Mouse (Mus musculus): ENCODE measurements around the gene Wnt8b. TPM values are rescaled to one million over a fixed set of nuclear protein-coding genes. Genes with fewer than 3 reads are reported as not detected.

Wnt8b gene
- polyA plus RNA-seq, 1 experiment from 2014 or later: 0.44 TPM

DNA sequence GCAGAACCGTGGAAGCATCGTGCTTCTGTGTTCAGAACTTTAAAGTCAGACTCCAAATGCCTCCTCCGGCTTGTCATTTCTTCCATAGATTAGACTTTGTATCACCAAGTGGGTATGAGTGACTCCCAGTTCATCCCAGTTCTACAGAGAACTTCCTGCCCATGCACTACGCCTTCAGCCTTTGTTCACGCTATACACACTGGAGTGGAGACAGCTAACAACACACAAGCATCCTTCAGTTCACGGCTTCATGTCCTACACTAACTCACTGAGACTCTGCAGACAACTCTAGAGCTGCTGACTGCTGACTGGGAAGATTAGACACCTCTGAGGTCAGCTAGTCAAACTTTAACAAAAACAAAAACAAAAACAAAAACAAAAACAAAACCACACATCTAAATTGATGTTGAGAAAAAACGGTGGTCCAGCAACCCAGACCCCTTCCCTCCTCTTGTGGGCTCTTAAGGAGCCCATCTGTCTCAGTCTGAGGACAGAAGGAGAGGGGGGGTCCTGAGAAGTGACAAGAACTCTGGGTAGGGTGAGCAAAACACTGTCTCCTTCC lies 20.7 kb downstream of the Wnt8b start:
- WGBS: 14% methylated on average over 7 of the region's 7 CpGs
- H3K4me1 ChIP-seq (replicated peaks): peaks cover 85% of the 10 kb centered on the region
- peaks cover 100% of the 10 kb centered on the region for H3K27me3 ChIP-seq (ENCODE audit: insufficient read depth, poor library complexity, severe bottlenecking)

DNA sequence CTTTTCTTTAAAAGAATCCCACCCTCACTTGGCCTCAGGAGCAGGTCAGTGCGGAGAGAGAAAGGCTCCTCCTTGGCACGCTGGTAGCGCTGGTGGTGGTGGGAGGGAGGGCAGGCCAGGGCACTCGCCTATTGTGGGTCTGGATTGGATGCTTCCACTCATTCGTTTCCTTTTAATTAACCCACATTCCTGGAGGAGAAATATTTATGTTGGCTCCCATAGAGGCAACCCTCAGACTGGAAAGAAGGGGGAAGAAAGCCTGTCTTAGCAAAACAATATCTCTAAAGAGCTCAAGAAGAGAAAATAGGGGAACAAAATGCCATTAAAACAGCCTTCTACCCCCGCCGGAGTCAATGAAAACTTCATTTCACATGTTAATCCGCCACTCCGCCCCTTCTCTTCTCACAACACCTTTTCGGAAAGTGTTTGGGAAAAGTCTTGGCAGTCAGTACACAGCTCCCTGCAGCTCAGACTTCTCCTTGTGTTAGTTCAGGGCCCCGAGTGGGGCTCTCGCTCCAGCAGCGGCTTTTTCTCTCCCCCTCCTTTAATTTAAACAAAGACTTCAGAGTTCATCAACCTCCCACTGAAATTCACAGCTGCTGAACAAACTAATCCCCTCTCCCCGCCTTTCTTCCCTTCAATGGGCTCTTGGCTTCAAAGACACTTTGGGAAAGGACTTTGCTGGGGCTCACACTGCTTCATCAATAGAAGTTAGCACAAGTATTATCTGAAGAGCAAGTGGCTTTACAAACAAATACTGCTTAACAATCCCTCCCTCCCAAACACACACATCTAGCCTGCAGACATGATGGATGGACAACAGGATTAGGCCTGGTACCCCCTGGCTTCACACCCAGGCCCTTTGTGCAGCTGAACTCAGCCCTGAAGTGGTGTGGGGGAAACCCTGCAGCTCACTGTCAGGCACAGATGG lies 21.5 kb downstream of the Wnt8b start:
- WGBS: 3% methylated on average over 14 of the region's 14 CpGs
- Histone ChIP-seq H3K27ac (peak overlapping the region; percentile 62), H3K9me3 (no peaks in the 10 kb centered on the region), H3K27me3 (ENCODE audit: insufficient read depth, poor library complexity, severe bottlenecking) (peaks cover 100% of the 10 kb centered on the region), H3K36me3 (no peaks in the 10 kb centered on the region), H3K4me1 (replicated peaks) (peaks cover 84% of the 10 kb centered on the region), H3K4me3 (peak overlapping the region; percentile 12)
- peak; percentile 64 for DNase-seq (ENCODE audit: low spot score)

More for the DNA sequence above, 20.7 kb downstream of the Wnt8b start:
- Histone ChIP-seq H3K36me3 (no peaks in the 10 kb centered on the region), H3K9me3 (no peaks in the 10 kb centered on the region), H3K4me3 (peak overlapping the region; percentile 12), H3K27ac (peak overlapping the region; percentile 19; the same call in 1 of the 2 replicates)
- no peak for DNase-seq (ENCODE audit: low spot score)

DNA sequence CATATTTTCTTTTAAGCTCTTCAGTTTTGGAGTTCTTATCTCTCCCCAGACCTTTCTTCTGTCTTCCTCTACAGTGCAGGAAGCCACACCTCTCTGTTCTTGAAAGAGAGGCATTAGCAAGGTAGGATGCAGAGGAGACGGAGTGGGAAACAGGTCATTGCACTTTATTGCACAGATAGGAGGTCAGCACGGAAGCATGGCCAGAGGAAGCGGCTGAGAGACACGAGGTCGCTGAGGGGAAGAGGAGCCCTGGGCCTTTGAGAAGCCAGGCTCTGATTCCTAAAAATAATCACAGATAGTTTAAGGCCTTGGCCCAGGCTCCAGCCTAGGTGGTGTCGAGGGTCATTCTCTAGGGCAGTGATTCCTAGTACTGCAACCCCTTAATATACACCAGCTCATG lies 22.5 kb downstream of the Wnt8b start:
- Histone ChIP-seq H3K27me3 (ENCODE audit: insufficient read depth, poor library complexity, severe bottlenecking) (peaks cover 100% of the 10 kb centered on the region), H3K4me1 (replicated peaks) (peaks cover 74% of the 10 kb centered on the region), H3K4me3 (no peak overlapping the region), H3K36me3 (no peaks in the 10 kb centered on the region), H3K27ac (peak overlapping the region; percentile 62), H3K9me3 (no peaks in the 10 kb centered on the region)
- DNase-seq (ENCODE audit: low spot score): no peak
- 27% methylated on average over 6 of the region's 6 CpGs for WGBS

DNA sequence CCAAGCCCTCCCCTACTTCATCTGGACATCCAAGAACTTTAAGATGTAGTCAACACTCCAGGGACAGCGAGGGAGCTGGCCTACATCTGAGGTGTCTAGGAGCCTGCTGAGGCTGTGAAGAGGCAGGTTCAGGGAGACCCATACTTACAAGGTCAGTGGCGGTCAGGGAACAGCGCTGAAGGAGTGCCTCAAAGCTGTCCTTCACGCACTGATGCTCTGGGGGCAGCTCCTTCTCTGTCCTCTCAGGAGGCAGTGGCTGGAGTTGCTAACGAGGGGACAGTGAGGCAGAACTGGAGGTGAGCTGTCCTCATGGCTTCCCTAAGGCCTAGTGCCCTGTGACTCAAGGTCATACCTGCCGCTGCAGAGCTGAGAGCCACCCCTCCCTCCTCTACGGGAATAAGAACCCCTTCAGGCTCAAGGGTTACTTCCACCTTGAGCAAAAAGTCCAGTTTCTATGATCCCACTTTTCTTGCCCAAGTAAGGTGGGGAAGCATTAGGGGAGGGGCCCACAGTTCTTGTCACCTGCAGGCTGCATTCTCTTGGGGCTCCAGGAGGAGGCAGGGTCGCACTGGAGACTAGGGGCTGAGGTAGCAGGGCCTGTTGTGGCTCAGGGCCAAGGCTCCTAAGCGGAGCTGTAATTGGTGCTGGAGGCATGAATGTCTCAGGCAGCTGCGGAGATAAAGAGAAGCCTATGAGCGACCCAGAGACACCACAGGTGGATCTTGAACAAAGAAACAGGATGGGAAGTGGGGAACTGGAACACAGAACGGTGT lies 24.9 kb downstream of the Wnt8b start:
- DNase-seq (ENCODE audit: low spot score): peak; percentile 24

DNA sequence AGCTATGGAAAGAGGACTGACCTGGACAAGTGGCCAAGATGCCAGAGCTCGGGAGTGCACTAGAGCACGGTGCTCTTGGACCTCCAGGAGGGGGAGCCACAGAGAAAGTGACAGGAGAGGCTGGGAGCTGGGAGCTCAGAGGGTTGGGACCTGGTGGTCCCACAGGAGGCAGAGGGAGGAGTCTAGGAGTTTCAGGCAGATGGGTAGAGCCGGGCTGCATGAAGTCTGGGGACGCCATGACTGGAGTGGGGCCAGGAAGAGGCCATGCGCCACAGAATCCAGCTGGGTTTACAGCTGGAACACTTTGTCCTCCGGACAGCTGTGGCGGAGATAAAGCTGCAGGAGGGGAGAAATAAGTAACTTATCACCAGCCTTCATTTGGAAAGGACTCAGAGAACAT lies 25.9 kb downstream of the Wnt8b start:
- no peak overlapping the region for H3K4me3 ChIP-seq
- H3K4me1 ChIP-seq (replicated peaks): peaks cover 41% of the 10 kb centered on the region
- no peaks in the 10 kb centered on the region for H3K9me3 ChIP-seq
- 24% methylated on average over 7 of the region's 7 CpGs for WGBS
- H3K27me3 ChIP-seq (ENCODE audit: insufficient read depth, poor library complexity, severe bottlenecking): peaks cover 98% of the 10 kb centered on the region
- no peak overlapping the region for H3K27ac ChIP-seq
- DNase-seq (ENCODE audit: low spot score): peak; percentile 31
- no peaks in the 10 kb centered on the region for H3K36me3 ChIP-seq

More for the DNA sequence above, 24.9 kb downstream of the Wnt8b start:
- Histone ChIP-seq H3K27me3 (ENCODE audit: insufficient read depth, poor library complexity, severe bottlenecking) (peaks cover 98% of the 10 kb centered on the region), H3K36me3 (no peaks in the 10 kb centered on the region), H3K27ac (no peak overlapping the region), H3K9me3 (no peaks in the 10 kb centered on the region), H3K4me1 (replicated peaks) (peaks cover 51% of the 10 kb centered on the region), H3K4me3 (no peak overlapping the region)
- 45% methylated on average over 12 of the region's 12 CpGs for WGBS

DNA sequence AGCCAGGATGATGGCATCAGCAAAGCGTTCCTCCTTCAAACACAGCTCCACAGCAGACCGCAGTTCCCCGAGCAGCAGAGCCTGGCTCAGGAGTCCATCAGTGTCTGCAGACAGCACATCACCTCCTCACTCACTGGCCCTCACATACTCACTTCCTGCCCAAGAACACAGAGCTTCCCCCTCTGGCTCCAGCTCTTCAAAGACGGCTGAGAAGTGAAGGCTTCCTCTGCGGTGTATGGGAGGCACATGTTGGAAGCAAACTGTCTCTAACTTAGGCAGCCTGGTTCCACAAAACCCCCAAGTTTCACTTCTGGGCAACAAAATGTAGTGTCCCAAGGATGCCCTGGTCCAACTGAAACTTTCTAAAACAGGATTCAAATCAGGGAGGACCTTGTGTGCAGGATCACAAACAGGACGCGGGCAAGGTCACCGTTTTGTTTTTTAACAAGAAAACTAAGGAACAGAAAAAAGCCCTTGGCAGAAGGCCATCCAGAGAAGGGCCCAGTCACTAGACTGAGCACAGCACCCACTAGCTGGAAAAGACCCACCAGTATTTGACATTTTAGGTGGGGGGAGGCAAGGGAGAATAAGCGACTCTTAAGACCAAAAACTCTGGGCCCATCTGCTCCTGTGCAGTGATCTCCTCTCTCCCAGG lies 32.4 kb downstream of the Wnt8b start:
- 89% methylated on average over 9 of the region's 9 CpGs for WGBS

DNA sequence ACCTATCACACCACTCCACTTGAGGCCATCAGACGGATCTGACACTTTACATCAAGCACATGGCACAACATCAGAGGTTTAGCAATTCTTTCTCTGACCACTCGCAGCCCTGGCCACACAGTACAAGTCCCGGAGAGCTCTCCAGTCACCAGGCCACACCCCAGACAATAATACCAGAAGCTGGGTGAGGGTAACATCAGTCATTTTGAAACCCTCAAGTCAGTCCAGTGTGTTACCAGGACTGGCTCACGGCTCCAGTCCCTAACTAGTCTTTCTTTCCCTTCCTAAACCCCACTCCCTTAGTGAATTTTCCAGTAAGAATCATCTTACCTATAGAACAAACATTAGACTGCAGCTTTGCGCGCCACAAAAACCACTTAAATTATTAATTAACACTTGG lies 36.7 kb downstream of the Wnt8b start:
- Histone ChIP-seq H3K36me3 (no peaks in the 10 kb centered on the region), H3K27me3 (ENCODE audit: insufficient read depth, poor library complexity, severe bottlenecking) (peaks cover 88% of the 10 kb centered on the region), H3K4me1 (replicated peaks) (no peaks in the 10 kb centered on the region), H3K4me3 (no peak overlapping the region), H3K9me3 (no peaks in the 10 kb centered on the region), H3K27ac (no peak overlapping the region)
- DNase-seq (ENCODE audit: low spot score): no peak
- 84% methylated on average over 6 of the region's 6 CpGs for WGBS

More for the DNA sequence above, 32.4 kb downstream of the Wnt8b start:
- Histone ChIP-seq H3K4me1 (replicated peaks) (no peaks in the 10 kb centered on the region), H3K27ac (no peak overlapping the region), H3K9me3 (no peaks in the 10 kb centered on the region), H3K36me3 (no peaks in the 10 kb centered on the region), H3K4me3 (no peak overlapping the region), H3K27me3 (ENCODE audit: insufficient read depth, poor library complexity, severe bottlenecking) (peaks cover 89% of the 10 kb centered on the region)
- DNase-seq (ENCODE audit: low spot score): no peak

DNA sequence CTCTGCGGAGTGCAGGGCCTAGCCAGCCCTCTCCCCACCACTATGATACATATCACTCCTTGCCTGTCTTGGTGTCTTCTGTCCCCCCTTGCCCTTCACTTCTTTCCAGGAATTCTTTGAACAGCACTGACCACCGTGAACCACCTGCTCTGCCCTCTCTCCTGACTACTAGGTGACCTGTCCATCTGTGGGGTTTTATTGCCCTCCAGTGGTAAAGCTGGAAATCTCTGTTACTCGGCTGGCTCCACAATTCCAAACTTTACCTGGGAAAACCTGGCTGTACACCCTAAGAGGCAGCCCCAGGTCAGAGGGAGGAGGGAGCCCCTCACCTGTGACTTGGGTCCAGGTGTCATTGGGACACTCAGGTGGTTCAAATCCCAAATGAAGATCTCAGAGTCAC lies 42.1 kb downstream of the Wnt8b start:
- H3K27me3 ChIP-seq (ENCODE audit: insufficient read depth, poor library complexity, severe bottlenecking): peaks cover 45% of the 10 kb centered on the region
- H3K27ac ChIP-seq: no peak overlapping the region
- 36% methylated on average over 3 of the region's 3 CpGs for WGBS
- H3K36me3 ChIP-seq: no peaks in the 10 kb centered on the region
- no peaks in the 10 kb centered on the region for H3K4me1 ChIP-seq (replicated peaks)
- H3K4me3 ChIP-seq: no peak overlapping the region
- peaks cover 8% of the 10 kb centered on the region for H3K9me3 ChIP-seq
- no peak for DNase-seq (ENCODE audit: low spot score)

DNA sequence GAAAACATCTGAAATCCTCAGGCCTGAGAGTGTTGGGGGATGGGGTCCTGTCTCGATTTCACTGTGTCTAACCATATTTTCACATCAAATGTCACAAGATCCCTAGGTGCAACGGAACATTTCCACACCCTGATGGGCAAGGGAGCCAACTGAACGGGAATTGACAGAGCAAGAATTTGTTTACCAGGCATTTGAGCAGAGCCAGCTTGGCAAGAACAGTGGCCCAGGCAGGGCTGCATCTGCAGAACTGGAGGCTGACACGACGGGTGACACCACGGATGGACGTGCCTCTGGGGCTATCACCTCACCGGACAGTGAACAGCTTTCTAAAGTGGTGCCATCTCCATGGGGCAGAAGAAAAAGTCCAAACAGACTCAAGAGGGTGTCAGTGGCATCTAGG lies 44.1 kb downstream of the Wnt8b start:
- 85% methylated on average over 8 of the region's 8 CpGs for WGBS
- Histone ChIP-seq H3K4me1 (replicated peaks) (no peaks in the 10 kb centered on the region), H3K4me3 (no peak overlapping the region), H3K36me3 (no peaks in the 10 kb centered on the region), H3K27me3 (ENCODE audit: insufficient read depth, poor library complexity, severe bottlenecking) (peaks cover 24% of the 10 kb centered on the region), H3K27ac (no peak overlapping the region), H3K9me3 (peaks cover 21% of the 10 kb centered on the region)
- DNase-seq (ENCODE audit: low spot score): no peak

DNA sequence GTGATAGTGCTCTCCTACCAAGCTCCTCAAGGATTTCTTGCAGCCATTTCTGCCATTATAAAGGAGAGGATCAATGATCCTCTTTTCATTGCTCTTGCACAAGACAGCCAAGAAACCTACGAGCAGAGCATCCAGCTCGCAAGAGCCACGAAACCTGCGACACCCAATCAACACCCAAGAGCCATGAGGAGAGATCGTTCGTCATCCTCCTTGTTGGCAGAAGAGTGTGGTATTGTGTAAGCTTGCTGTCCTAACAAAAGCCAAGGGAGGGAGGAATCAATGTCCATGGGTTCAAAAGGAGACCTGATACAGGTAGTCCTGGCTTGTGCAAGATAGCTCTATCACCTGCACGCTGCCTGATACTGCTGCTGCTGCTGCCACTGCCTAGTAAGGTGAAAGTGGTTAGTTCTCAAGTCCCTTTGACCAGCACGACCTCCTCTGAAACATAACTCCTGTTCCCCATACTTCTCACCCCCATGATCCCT lies 49.5 kb downstream of the Wnt8b start:
- WGBS: 92% methylated on average over 8 of the region's 8 CpGs
- Histone ChIP-seq H3K27me3 (ENCODE audit: insufficient read depth, poor library complexity, severe bottlenecking) (peaks cover 25% of the 10 kb centered on the region), H3K4me3 (no peak overlapping the region), H3K27ac (no peak overlapping the region), H3K4me1 (replicated peaks) (peaks cover 8% of the 10 kb centered on the region), H3K9me3 (peaks cover 21% of the 10 kb centered on the region), H3K36me3 (peaks cover 1% of the 10 kb centered on the region)
- no peak for DNase-seq (ENCODE audit: low spot score)

DNA sequence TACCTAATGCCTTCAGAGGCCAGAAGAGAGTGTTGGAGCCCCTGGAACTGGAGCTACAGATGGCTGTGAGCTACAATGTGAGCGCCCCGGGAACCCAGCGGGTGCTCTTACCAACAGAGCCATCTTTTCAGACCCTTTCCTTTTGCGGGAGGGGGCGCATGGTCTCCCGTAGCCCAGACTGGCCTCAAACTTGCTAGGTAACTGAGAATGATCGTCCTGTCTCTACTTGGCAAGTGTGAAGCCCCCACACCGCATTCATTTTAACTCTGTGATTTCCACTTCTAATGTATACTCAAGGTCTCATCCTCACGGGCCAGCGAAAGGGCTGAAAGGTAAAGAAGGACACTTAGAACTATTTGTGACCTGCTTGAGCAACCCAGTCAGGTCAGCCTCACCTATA lies 51.1 kb downstream of the Wnt8b start:
- Histone ChIP-seq H3K4me1 (replicated peaks) (peaks cover 8% of the 10 kb centered on the region), H3K36me3 (peaks cover 18% of the 10 kb centered on the region), H3K4me3 (no peak overlapping the region), H3K27ac (no peak overlapping the region), H3K9me3 (peaks cover 21% of the 10 kb centered on the region), H3K27me3 (ENCODE audit: insufficient read depth, poor library complexity, severe bottlenecking) (peaks cover 25% of the 10 kb centered on the region)
- no peak for DNase-seq (ENCODE audit: low spot score)
- 50% methylated on average over 10 of the region's 10 CpGs for WGBS

DNA sequence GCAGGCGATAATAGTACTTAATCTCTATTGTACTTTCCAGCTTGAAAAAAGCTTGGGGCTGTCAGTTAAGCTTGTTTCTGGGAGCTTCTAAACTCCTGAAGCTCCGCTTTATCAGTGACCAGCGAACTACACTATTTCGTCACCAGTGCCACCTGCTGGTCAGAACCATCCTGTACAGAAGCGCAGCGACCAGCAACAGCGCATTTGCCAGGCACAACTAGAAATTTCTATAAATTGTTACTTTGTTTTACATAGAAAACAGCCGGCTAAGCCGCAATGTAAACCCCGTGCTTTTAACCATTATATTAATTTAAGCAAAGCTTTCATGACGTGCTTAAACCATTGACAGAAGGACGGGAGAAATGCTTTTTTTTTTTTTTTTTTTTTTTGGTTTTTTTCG lies 51.5 kb downstream of the Wnt8b start:
- WGBS: 5% methylated on average over 13 of the region's 13 CpGs
- DNase-seq (ENCODE audit: low spot score): peak; percentile 78
- Histone ChIP-seq H3K9me3 (peaks cover 19% of the 10 kb centered on the region), H3K4me1 (replicated peaks) (peaks cover 8% of the 10 kb centered on the region), H3K4me3 (peak overlapping the region; percentile 72), H3K36me3 (peaks cover 22% of the 10 kb centered on the region), H3K27me3 (ENCODE audit: insufficient read depth, poor library complexity, severe bottlenecking) (peaks cover 25% of the 10 kb centered on the region), H3K27ac (no peak overlapping the region)
